Mouse (Mus musculus) heart, postnatal 0 days (tissue): ENCODE data around the gene Arfgap2.

Source experiments
- CTCF ChIP-seq: IDR thresholded peaks from 2 replicates; pipeline ENCODE4 v1.5.1; 2016; ENCODE audit warnings: antibody characterized with exemption, control low read depth, low read depth
- EP300 ChIP-seq: IDR thresholded peaks from 2 replicates; pipeline ENCODE4 v1.6.1; 2016; ENCODE audit warnings: antibody characterized with exemption, low read depth

DNA sequence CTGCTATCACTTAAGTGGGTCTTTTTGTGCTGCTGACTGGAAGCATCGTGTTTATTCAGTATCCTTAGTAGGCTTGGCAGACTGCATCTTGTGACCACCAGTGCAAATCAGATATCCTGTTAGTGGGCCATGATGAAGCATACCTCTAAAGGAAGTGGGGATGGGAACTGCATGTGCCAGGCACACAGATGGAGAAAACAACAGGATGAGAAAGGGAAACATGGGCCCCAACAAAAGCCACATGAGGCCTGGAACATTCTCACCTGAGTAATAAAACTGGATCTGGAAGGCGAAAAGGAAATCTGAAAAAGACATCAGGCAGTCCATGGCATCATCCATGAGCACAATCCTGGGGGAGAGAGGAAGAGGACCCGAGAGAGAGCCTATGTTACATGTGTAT, 19.2 kb downstream of the Arfgap2 start:
- no peak for TF ChIP-seq CTCF
- no peak for TF ChIP-seq EP300
